Mouse (Mus musculus) lung, embryonic 14.5 days (tissue): Measurements from ENCODE around the gene Morn1. TPM values are rescaled to one million over a fixed set of nuclear protein-coding genes. Genes with fewer than 3 reads are reported as not detected.

ENCODE experiments used
- ATAC-seq: fragments of 200-750 bp; cut with Nextera tagmentation; 2 replicates; pipeline ENCODE4 v1.8.0; 2017; ENCODE audit warnings: mild to moderate bottlenecking, moderate TSS enrichment, moderate library complexity; ENCODE audit not compliant: insufficient read depth
- DNase-seq: peaks from one replicate; pipeline ENCODE4 v3.0.0-alpha.2; 2015
- H3K27ac ChIP-seq: fragments of 300-500 bp; sonication (generic); 2 replicates; pipeline ENCODE4 v1.5.1; 2014; ENCODE audit warnings: low read depth, mild to moderate bottlenecking, moderate library complexity
- H3K27me3 ChIP-seq: fragments of 300-500 bp; sonication (generic); 2 replicates; pipeline ENCODE4 v1.6.1; 2014; ENCODE audit warnings: low read length, control low read depth; ENCODE audit not compliant: insufficient read depth
- H3K36me3 ChIP-seq: fragments of 300-500 bp; sonication (generic); 2 replicates; pipeline ENCODE4 v1.6.1; 2014; ENCODE audit warnings: control low read depth; ENCODE audit not compliant: insufficient read depth
- H3K4me1 ChIP-seq: fragments of 300-500 bp; sonication (generic); 2 replicates; pipeline ENCODE4 v1.6.1; 2014; ENCODE audit warnings: antibody characterized with exemption, control low read depth; ENCODE audit not compliant: insufficient read depth
- H3K4me2 ChIP-seq: fragments of 300-500 bp; sonication (generic); 2 replicates; pipeline ENCODE4 v1.6.1; 2014; ENCODE audit warnings: mild to moderate bottlenecking
- H3K4me3 ChIP-seq: fragments of 300-500 bp; sonication (generic); 2 replicates; pipeline ENCODE4 v1.5.1; 2014; ENCODE audit warnings: low read depth, low read length
- H3K9ac ChIP-seq: fragments of 300-500 bp; sonication (generic); 2 replicates; pipeline ENCODE4 v1.6.1; 2014
- H3K9me3 ChIP-seq: fragments of 300-500 bp; sonication (generic); 2 replicates; pipeline ENCODE4 v1.6.1; 2016; ENCODE audit warnings: low read depth, low read length, control low read depth
- CTCF ChIP-seq: IDR thresholded peaks from 2 replicates; pipeline ENCODE4 v1.5.1; 2016; ENCODE audit warnings: antibody characterized with exemption, low read depth
- WGBS: fragments of 180-500 bp; shearing (Covaris S2); extraction: QIAGEN DNeasy Blood & Tissue Kit; methylation state at CpG from one replicate; pipeline ENCODE4 v1.1.7; 2014; 5-methylcytosine and 5-hydroxymethylcytosine counted together
- polyA plus RNA-seq: library from polyadenylated mRNA; unstranded; fragments of >200 nt; fragmentation: Nextera tagmentation; extraction: Ambion mirVana; gene quantifications from 2 replicates; pipeline ENCODE4 v1.2.1, GENCODE M21; 2014

Gene Morn1
- polyA plus RNA-seq, 1 experiment from 2014 or later, result 5.2 TPM

DNA sequence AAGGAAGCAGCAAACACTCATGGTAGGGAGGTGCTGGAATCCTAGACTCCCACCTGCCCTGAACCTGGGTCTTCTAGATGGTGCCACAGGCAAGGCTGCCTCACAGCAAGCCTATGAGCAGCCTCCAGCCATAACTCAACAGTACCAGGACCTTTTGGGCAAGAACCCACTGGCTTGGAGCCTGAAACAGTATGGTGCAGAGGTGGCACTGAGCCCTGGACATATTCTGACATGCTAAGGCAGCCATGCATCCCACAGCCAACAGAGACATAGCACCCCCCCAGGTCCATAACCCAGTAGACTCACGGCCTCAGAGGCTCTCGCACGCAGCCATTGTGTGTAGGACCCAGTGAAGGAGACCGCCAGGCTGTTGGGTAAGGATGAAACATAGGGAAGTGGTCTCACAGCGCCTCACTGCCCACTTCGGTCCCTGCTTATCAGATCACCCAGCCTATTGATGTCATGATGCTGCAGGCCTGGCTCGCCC, 48.4 kb downstream of the Morn1 start:
- H3K27ac ChIP-seq, result peak overlapping the region; percentile 91
- no peak for DNase-seq
- TF ChIP-seq CTCF, result no peak
- peaks cover 33% of the 10 kb centered on the region for H3K4me1 ChIP-seq
- H3K36me3 ChIP-seq, result no peaks in the 10 kb centered on the region
- 84% methylated on average over 7 of the region's 7 CpGs for WGBS
- no peaks in the 10 kb centered on the region for H3K27me3 ChIP-seq
- no peaks in the 10 kb centered on the region for H3K9me3 ChIP-seq
- no peak overlapping the region for H3K9ac ChIP-seq
- peak overlapping the region; percentile 31; the same call in 1 of the 2 replicates for H3K4me2 ChIP-seq
- H3K4me3 ChIP-seq, result no peak overlapping the region
- ATAC-seq, result no peak

GRCm38 (mm10) chr4:155135909-155136585, 49.7 kb downstream of the Morn1 start:
- 58% methylated on average over 5 of the region's 5 CpGs for WGBS
- no peak overlapping the region for H3K9ac ChIP-seq
- H3K36me3 ChIP-seq, result no peaks in the 10 kb centered on the region
- H3K4me1 ChIP-seq, result peaks cover 39% of the 10 kb centered on the region
- H3K27me3 ChIP-seq, result no peaks in the 10 kb centered on the region
- DNase-seq (no peak), ATAC-seq (no peak)
- H3K27ac ChIP-seq, result no peak overlapping the region
- H3K4me3 ChIP-seq, result no peak overlapping the region
- TF ChIP-seq CTCF, result no peak
- H3K4me2 ChIP-seq, result no peak overlapping the region
- H3K9me3 ChIP-seq, result no peaks in the 10 kb centered on the region

DNA sequence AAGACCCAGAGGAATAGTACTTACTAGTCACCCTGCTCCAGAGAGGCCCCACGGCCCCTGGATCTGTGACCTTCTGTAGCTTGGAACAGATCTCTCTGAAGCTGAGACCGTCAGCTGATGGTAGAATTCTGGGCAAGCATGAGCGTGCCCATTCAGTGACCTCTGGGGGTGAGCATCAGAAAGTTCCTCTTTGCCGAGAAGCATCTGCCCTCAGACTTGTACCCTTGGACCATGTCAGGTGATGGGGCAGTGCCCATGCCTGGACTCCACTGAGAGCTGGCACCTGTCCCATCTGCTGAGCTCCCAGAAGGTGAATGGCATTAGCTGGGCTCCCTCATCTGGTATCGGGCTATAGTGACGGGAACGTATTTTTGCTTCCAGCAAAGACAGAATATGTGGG, 51.5 kb downstream of the Morn1 start:
- WGBS, result 82% methylated on average over 7 of the region's 7 CpGs
- Histone ChIP-seq H3K27ac (no peak overlapping the region), H3K36me3 (no peaks in the 10 kb centered on the region), H3K9me3 (no peaks in the 10 kb centered on the region), H3K4me1 (peaks cover 40% of the 10 kb centered on the region), H3K4me3 (no peak overlapping the region), H3K4me2 (no peak overlapping the region), H3K9ac (no peak overlapping the region), H3K27me3 (no peaks in the 10 kb centered on the region)
- DNase-seq (no peak), ATAC-seq (no peak)
- TF ChIP-seq CTCF, result no peak

DNA sequence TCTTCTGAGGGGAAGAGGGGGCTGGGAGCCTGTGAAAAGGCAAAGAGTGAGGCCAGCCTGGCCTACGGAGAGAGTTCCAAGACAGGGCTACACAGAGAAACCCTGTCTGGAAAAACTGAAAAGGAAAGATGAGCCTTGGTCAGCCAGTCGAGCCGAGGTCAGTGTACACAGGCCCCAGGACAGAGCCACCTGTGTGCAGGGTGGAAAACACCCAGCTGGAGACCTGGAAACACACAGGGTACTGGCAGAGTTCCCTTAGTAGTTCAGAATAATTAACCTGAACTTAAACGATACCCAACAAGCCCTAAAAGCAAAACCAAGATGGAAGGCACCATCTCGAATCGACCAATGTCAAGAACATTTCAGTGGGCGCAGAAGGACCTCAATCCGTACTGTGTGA, 52.1 kb downstream of the Morn1 start:
- WGBS, result 73% methylated on average over 8 of the region's 8 CpGs
- DNase-seq (no peak), ATAC-seq (no peak)
- no peak overlapping the region for H3K4me3 ChIP-seq
- H3K9me3 ChIP-seq, result no peaks in the 10 kb centered on the region
- H3K4me1 ChIP-seq, result peaks cover 36% of the 10 kb centered on the region
- H3K9ac ChIP-seq, result no peak overlapping the region
- H3K36me3 ChIP-seq, result no peaks in the 10 kb centered on the region
- no peak overlapping the region for H3K27ac ChIP-seq
- TF ChIP-seq CTCF, result no peak
- H3K27me3 ChIP-seq, result no peaks in the 10 kb centered on the region
- H3K4me2 ChIP-seq, result no peak overlapping the region

DNA sequence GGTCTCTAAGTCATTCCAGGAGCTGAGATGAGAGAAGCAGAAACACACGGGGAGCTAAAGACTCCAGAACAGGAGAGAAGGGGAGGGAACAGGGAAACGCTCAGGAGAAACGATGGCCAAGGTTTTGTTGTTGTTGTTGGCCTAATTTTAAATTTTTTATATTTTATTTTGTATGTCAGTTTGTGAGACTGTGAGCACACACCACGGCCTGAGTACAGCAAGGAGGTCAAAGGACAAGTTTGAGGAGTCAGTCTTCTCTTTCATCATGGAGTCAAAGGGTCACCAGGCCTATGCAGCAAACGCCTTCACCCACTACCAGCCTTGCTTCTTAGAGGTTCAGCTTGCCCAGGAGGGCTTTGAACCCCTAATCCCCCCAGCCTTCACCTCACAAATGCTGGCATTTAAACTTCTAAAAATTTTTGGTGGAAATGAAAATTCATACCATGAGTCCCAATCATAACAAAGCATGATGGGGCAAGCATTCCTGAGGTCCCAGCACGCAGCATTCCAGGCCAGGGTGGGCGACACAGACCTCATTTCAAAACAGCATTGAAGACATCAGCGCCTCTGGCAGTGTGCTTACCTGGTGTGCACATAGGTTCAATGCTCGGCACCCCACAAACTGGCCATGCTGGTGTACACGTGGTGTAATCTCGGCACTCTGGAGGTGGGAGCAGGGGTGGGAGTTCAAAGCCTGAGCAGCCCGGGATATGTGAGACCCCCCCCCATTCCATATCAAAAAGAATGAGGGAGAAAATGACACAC, 53.1 kb downstream of the Morn1 start:
- no peak for TF ChIP-seq CTCF
- ATAC-seq, result no peak
- 70% methylated on average over 12 of the region's 12 CpGs for whole genome bisulfite sequencing
- no peaks in the 10 kb centered on the region for H3K9me3 ChIP-seq
- H3K9ac ChIP-seq, result no peak overlapping the region
- no peaks in the 10 kb centered on the region for H3K27me3 ChIP-seq
- no peaks in the 10 kb centered on the region for H3K36me3 ChIP-seq
- no peak for DNase-seq
- H3K4me2 ChIP-seq, result no peak overlapping the region
- peaks cover 36% of the 10 kb centered on the region for H3K4me1 ChIP-seq
- H3K27ac ChIP-seq, result no peak overlapping the region
- no peak overlapping the region for H3K4me3 ChIP-seq

DNA sequence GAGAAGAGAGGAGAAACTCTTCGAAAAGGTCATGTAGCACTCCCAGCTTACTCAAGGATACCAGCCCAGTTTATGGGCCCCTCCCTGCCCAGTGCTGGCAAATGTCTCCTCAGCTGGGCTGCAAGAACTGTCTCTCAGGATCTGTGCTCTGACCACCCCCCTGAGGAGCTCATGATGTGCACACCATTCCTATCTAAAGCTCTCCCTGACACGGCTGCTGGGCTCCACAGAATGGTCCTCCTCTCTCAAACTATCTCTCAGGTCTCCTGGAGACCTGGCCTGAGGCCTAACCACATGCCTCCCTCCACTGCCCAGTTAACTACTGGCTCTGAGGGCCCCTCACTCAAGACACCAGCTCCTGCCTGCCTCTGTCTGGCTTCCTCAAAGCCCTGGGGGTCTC, 53.8 kb downstream of the Morn1 start:
- H3K36me3 ChIP-seq, result no peaks in the 10 kb centered on the region
- H3K9ac ChIP-seq, result 0 out of 2 replicates have a peak overlapping the region, but pooled peaks have one; percentile 21
- WGBS, result 60% methylated on average over 2 of the region's 2 CpGs
- no peaks in the 10 kb centered on the region for H3K27me3 ChIP-seq
- DNase-seq (no peak), ATAC-seq (no peak)
- no peak overlapping the region for H3K4me3 ChIP-seq
- H3K4me1 ChIP-seq, result peaks cover 36% of the 10 kb centered on the region
- no peak for TF ChIP-seq CTCF
- H3K9me3 ChIP-seq, result no peaks in the 10 kb centered on the region
- H3K4me2 ChIP-seq, result no peak overlapping the region
- no peak overlapping the region for H3K27ac ChIP-seq

- no peak overlapping the region for H3K9ac ChIP-seq
- DNase-seq (peak; percentile 58), ATAC-seq (no peak)
- 30% methylated on average over 12 of the region's 12 CpGs for WGBS
- H3K36me3 ChIP-seq, result no peaks in the 10 kb centered on the region
- H3K4me1 ChIP-seq, result peaks cover 39% of the 10 kb centered on the region
- no peak for TF ChIP-seq CTCF
- no peaks in the 10 kb centered on the region for H3K27me3 ChIP-seq
- no peaks in the 10 kb centered on the region for H3K9me3 ChIP-seq
- no peak overlapping the region for H3K4me2 ChIP-seq
- no peak overlapping the region for H3K27ac ChIP-seq
- no peak overlapping the region for H3K4me3 ChIP-seq
Measured at GRCm38 (mm10) chr4:155140795-155141265, 54.5 kb downstream of the Morn1 start.
